In the genomic region with DNA sequence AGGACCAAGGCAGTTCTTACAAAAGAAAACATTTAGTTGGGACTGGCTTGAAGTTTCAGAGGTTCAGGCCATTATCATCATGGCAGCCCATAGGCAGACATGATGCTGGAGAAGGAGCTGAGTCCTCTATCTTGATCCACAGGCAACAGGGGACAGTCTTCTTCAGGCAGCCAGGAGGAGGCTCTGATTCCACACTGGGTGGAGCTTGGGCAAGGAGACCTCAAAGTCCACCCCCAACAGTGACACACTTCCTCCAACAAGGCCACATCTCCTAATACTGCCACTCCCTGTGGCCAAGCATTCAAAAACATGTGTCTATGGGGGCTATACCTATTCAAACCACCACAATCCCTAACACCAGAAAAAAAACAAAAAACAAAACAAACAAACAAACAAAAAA, we compare ENCODE assay signal across 20 mouse cellular contexts. TPM values are rescaled to one million over a fixed set of nuclear protein-coding genes. Genes with fewer than 3 reads are reported as not detected.
DNase-seq lines count a peak whose midpoint lies in the region; ATAC-seq and TF ChIP-seq lines count a peak whose summit lies in the region.
"Had no signal": no experiment of that assay in that cellular context is flagged by ENCODE, and none has a peak within 500 bp of the region (broad histone marks: within the 10 kb centered on the region; RNA-seq: fewer than 3 reads in every experiment).

No protein-coding gene starts in this region.

- no peak for TF ChIP-seq POLR2A in spleen, adult 2 months (IDR thresholded peaks at IDR 0.05; ENCODE audit: low read depth, low read length)

- no peak overlapping the region for H3K27ac ChIP-seq in intestine, postnatal 0 days (ENCODE audit: low read depth, low read length)
- no peak overlapping the region for H3K27ac ChIP-seq in intestine, embryonic 15.5 days
- peak overlapping the region; percentile 63 for H3K27ac ChIP-seq in spleen, adult 2 months (ENCODE audit: insufficient read depth, low read length)
- H3K27ac ChIP-seq: embryonic facial prominence, embryonic 10.5 days; forebrain, embryonic 15.5 days; heart, adult 2 months; hindbrain, embryonic 13.5 days; limb, embryonic 13.5 days; liver, embryonic 13.5 days had no signal

- DNase-seq in spleen, adult 2 months (ENCODE audit: low read depth in 1 of 2, low spot score in 2 of 2): no peak
- no peak for DNase-seq in spleen, adult 18-20 months
- peak; percentile 29 for DNase-seq in induced T-regulatory cell, adult 2 months (ENCODE audit: low read depth)
- no peak for DNase-seq in retina, embryonic 14.5 days (ENCODE audit: low spot score)
- no peak for DNase-seq in adrenal gland, postnatal 14 days
- DNase-seq in embryo, embryonic 9.5 days (ENCODE audit: extremely low spot score): no peak
- DNase-seq: adrenal gland, postnatal 10 days; cerebellum, adult 9-10 months; gastrocnemius, postnatal 14 days; layer of hippocampus, postnatal 36 days; liver, embryonic 13.5 days; right cerebral cortex, adult 18-20 months had no signal

- H3K4me2 ChIP-seq in intestine, postnatal 0 days (replicated peaks; ENCODE audit: low read depth): no peak overlapping the region
- H3K4me2 ChIP-seq in intestine, embryonic 15.5 days (replicated peaks): no peak overlapping the region
- H3K4me2 ChIP-seq: forebrain, embryonic 15.5 days; hindbrain, embryonic 13.5 days; limb, embryonic 13.5 days; liver, embryonic 13.5 days had no signal

- no peak overlapping the region for H3K4me3 ChIP-seq in intestine, postnatal 0 days (ENCODE audit: low read depth, low read length)
- no peak overlapping the region for H3K4me3 ChIP-seq in intestine, embryonic 15.5 days (replicated peaks)
- H3K4me3 ChIP-seq in spleen, adult 2 months (ENCODE audit: extremely low read depth, insufficient read depth, insufficient read length): no peak overlapping the region
- H3K4me3 ChIP-seq: embryonic facial prominence, embryonic 10.5 days; forebrain, embryonic 15.5 days; heart, adult 2 months; hindbrain, embryonic 13.5 days; limb, embryonic 13.5 days; liver, embryonic 13.5 days had no signal

- TF ChIP-seq CTCF in intestine, postnatal 0 days (IDR thresholded peaks at IDR 0.05; ENCODE audit: low read depth): peak; percentile 33
- TF ChIP-seq CTCF in spleen, adult 2 months (IDR thresholded peaks at IDR 0.05; ENCODE audit: extremely low read depth, insufficient read depth, insufficient read length, insufficient replicate concordance): no peak

- H3K36me3 ChIP-seq in intestine, postnatal 0 days (ENCODE audit: control insufficient read depth, insufficient read depth): no peaks in the 10 kb centered on the region
- no peaks in the 10 kb centered on the region for H3K36me3 ChIP-seq in intestine, embryonic 15.5 days
- no peaks in the 10 kb centered on the region for H3K36me3 ChIP-seq in spleen, adult 2 months (ENCODE audit: control insufficient read depth, insufficient read depth, low read length)
- H3K36me3 ChIP-seq: embryonic facial prominence, embryonic 10.5 days; forebrain, embryonic 15.5 days; G1E; hindbrain, embryonic 13.5 days; limb, embryonic 13.5 days; liver, embryonic 13.5 days had no signal

- no peak overlapping the region for H3K9ac ChIP-seq in intestine, postnatal 0 days (ENCODE audit: low read depth, low read length)
- H3K9ac ChIP-seq in intestine, embryonic 15.5 days: no peak overlapping the region
- H3K9ac ChIP-seq: forebrain, embryonic 15.5 days; hindbrain, embryonic 13.5 days; limb, embryonic 13.5 days; liver, embryonic 13.5 days had no signal

- no peaks in the 10 kb centered on the region for H3K9me3 ChIP-seq in intestine, postnatal 0 days (ENCODE audit: control insufficient read depth)
- no peaks in the 10 kb centered on the region for H3K9me3 ChIP-seq in intestine, embryonic 15.5 days
- H3K9me3 ChIP-seq: embryonic facial prominence, embryonic 10.5 days; forebrain, embryonic 15.5 days; G1E; hindbrain, embryonic 13.5 days; limb, embryonic 13.5 days; liver, embryonic 13.5 days had no signal

- H3K27me3 ChIP-seq in intestine, postnatal 0 days (replicated peaks; ENCODE audit: control insufficient read depth, insufficient read depth, low read length): no peaks in the 10 kb centered on the region
- no peaks in the 10 kb centered on the region for H3K27me3 ChIP-seq in intestine, embryonic 15.5 days (replicated peaks)
- H3K27me3 ChIP-seq in spleen, adult 2 months (ENCODE audit: control insufficient read depth, insufficient read depth, low read length): no peaks in the 10 kb centered on the region
- H3K27me3 ChIP-seq: forebrain, embryonic 15.5 days; hindbrain, embryonic 13.5 days; limb, embryonic 13.5 days; liver, embryonic 13.5 days had no signal

- H3K4me1 ChIP-seq in intestine, postnatal 0 days (replicated peaks; ENCODE audit: control insufficient read depth, insufficient read depth, low read length): no peaks in the 10 kb centered on the region
- no peaks in the 10 kb centered on the region for H3K4me1 ChIP-seq in intestine, embryonic 15.5 days (replicated peaks)
- H3K4me1 ChIP-seq in spleen, adult 2 months (ENCODE audit: control insufficient read depth, insufficient read depth, insufficient read length): peaks cover 16% of the 10 kb centered on the region
- H3K4me1 ChIP-seq: embryonic facial prominence, embryonic 10.5 days; forebrain, embryonic 15.5 days; hindbrain, embryonic 13.5 days; limb, embryonic 13.5 days; liver, embryonic 13.5 days had no signal

- no peak for ATAC-seq in intestine, postnatal 0 days
- no peak for ATAC-seq in intestine, embryonic 15.5 days
- ATAC-seq: forebrain, embryonic 15.5 days had no signal

RNA-seq across cellular contexts. Expression of gene Casp8, which starts 21.9 kb away (rescaled TPM):
- 39.1 and 51.0 TPM in 2 replicates for polyA plus RNA-seq in intestine, postnatal 0 days (2015; fragmentation: Nextera tagmentation; extraction: Ambion mirVana)
- polyA plus RNA-seq in intestine, embryonic 15.5 days (2015; fragmentation: Nextera tagmentation; extraction: Ambion mirVana): 51.6 and 52.8 TPM in 2 replicates
- polyA plus RNA-seq in spleen, adult 2 months (2012; rRNA removed): 5.6 and 6.3 TPM in 2 replicates
- total RNA-seq in adrenal gland, postnatal 14 days (2021): 20.2 and 25.4 TPM in 2 replicates
